Mouse (Mus musculus): ENCODE results near the gene Myo18a. TPM values are rescaled to one million over a fixed set of nuclear protein-coding genes. Genes with fewer than 3 reads are reported as not detected.

The Myo18a gene
- polyA plus RNA-seq, 1 experiment from 2014 or later = 44.1 TPM

DNA sequence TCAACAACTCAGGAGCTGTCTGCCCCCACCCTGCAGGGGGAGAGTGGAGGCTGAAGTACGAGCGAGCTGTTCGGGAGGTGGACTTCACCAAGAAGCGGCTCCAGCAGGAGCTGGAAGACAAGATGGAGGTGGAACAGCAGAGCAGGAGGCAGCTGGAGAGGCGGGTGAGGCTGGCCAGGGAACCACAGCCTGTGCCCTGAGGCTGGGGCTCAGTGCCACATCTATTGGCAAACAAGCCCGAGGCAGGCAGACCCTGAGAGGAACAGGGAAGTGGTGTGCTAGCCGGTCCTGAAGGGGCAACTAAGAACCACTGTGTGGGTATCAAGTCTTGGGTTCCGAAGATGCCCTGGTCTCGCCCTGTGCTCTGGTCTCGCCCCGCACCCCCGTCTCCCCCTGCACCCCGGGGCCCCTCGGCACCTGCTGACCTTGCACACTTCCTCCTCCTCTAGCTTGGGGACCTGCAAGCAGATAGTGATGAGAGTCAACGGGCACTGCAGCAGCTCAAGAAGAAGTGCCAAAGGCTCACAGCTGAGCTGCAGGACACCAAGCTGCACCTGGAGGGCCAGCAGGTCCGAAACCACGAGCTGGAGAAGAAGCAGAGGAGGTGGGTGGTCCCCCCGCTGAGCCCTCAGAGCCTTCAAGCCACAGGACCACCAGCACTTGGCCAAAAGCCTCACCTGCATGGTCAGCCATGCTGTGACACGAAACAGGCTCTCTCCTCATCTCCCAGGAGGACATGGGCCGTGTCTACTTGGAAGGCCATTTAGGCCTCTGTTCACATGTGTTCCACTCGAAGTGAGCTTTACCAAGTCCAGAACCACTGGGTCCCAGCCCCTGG, 80.2 kb downstream of the Myo18a start:
- ATAC-seq (ENCODE audit: low read depth) (no peak), DNase-seq (ENCODE audit: low spot score) (no peak)
- H3K9ac ChIP-seq (ENCODE audit: low read depth, low read length) = no peak overlapping the region
- no peaks in the 10 kb centered on the region for H3K4me1 ChIP-seq (ENCODE audit: control insufficient read depth, insufficient read depth, low read length)
- H3K4me3 ChIP-seq (ENCODE audit: low read depth, low read length) = no peak overlapping the region
- H3K9me3 ChIP-seq (ENCODE audit: control insufficient read depth, low read length) = no peaks in the 10 kb centered on the region
- H3K27me3 ChIP-seq (replicated peaks; ENCODE audit: control insufficient read depth, insufficient read depth, low read length) = no peaks in the 10 kb centered on the region
- no peak overlapping the region for H3K4me2 ChIP-seq (ENCODE audit: low read depth, low read length)
- WGBS = 89% methylated on average over 19 of the region's 21 CpGs
- H3K36me3 ChIP-seq (ENCODE audit: control insufficient read depth, insufficient read depth, low read length) = peaks cover 76% of the 10 kb centered on the region
- H3K27ac ChIP-seq (replicated peaks; ENCODE audit: low read depth, low read length) = no peak overlapping the region

GRCm38 (mm10) chr11:77843906-77844200, 80.8 kb downstream of the Myo18a start:
- Histone ChIP-seq H3K9me3 (ENCODE audit: control insufficient read depth, low read length) (no peaks in the 10 kb centered on the region), H3K27me3 (replicated peaks; ENCODE audit: control insufficient read depth, insufficient read depth, low read length) (no peaks in the 10 kb centered on the region), H3K27ac (replicated peaks; ENCODE audit: low read depth, low read length) (no peak overlapping the region), H3K36me3 (ENCODE audit: control insufficient read depth, insufficient read depth, low read length) (peaks cover 79% of the 10 kb centered on the region), H3K4me3 (ENCODE audit: low read depth, low read length) (no peak overlapping the region), H3K9ac (ENCODE audit: low read depth, low read length) (no peak overlapping the region), H3K4me2 (ENCODE audit: low read depth, low read length) (no peak overlapping the region), H3K4me1 (ENCODE audit: control insufficient read depth, insufficient read depth, low read length) (no peaks in the 10 kb centered on the region)
- no peak for DNase-seq (ENCODE audit: low spot score)
- no peak for ATAC-seq (ENCODE audit: low read depth)
- WGBS = 59% methylated on average over 4 of the region's 4 CpGs

GRCm38 (mm10) chr11:77847599-77848128, 84.6 kb downstream of the Myo18a start:
- no peak overlapping the region for H3K4me3 ChIP-seq (ENCODE audit: low read depth, low read length)
- H3K9ac ChIP-seq (ENCODE audit: low read depth, low read length) = no peak overlapping the region
- no peak overlapping the region for H3K27ac ChIP-seq (replicated peaks; ENCODE audit: low read depth, low read length)
- H3K9me3 ChIP-seq (ENCODE audit: control insufficient read depth, low read length) = no peaks in the 10 kb centered on the region
- no peak overlapping the region for H3K4me2 ChIP-seq (ENCODE audit: low read depth, low read length)
- 55% methylated on average over 6 of the region's 9 CpGs for WGBS
- H3K36me3 ChIP-seq (ENCODE audit: control insufficient read depth, insufficient read depth, low read length) = peaks cover 84% of the 10 kb centered on the region
- DNase-seq (ENCODE audit: low spot score) (no peak), ATAC-seq (ENCODE audit: low read depth) (no peak)
- H3K4me1 ChIP-seq (ENCODE audit: control insufficient read depth, insufficient read depth, low read length) = no peaks in the 10 kb centered on the region; the same call in none of the 2 replicates
- H3K27me3 ChIP-seq (replicated peaks; ENCODE audit: control insufficient read depth, insufficient read depth, low read length) = no peaks in the 10 kb centered on the region

DNA sequence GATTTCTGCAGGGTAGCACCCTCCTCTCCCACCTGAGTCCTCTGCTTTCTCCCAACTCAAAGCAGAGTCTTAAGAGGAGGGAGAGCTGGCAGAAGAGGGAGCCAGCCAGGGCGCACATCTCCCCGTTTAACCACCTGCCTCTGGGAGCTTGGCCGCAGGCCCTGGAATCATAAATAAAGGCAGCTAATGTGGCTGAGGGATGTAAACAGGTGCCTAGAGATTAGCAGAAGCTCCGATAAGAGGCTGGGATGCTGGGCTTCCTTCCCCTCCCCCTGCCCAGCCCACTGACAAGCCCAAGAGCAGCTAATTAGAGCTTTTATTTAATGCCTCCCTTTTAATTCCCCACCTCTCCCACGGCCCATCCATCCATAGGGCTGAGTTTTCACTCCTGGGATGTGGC, 85.1 kb downstream of the Myo18a start:
- Histone ChIP-seq H3K4me1 (ENCODE audit: control insufficient read depth, insufficient read depth, low read length) (no peaks in the 10 kb centered on the region; the same call in none of the 2 replicates), H3K36me3 (ENCODE audit: control insufficient read depth, insufficient read depth, low read length) (peaks cover 83% of the 10 kb centered on the region), H3K4me3 (ENCODE audit: low read depth, low read length) (no peak overlapping the region), H3K27ac (replicated peaks; ENCODE audit: low read depth, low read length) (no peak overlapping the region), H3K4me2 (ENCODE audit: low read depth, low read length) (no peak overlapping the region), H3K9me3 (ENCODE audit: control insufficient read depth, low read length) (no peaks in the 10 kb centered on the region), H3K27me3 (replicated peaks; ENCODE audit: control insufficient read depth, insufficient read depth, low read length) (no peaks in the 10 kb centered on the region), H3K9ac (ENCODE audit: low read depth, low read length) (no peak overlapping the region)
- no peak for ATAC-seq (ENCODE audit: low read depth)
- no peak for DNase-seq (ENCODE audit: low spot score)
- WGBS = 52% methylated on average over 5 of the region's 5 CpGs

- 67% methylated on average over 6 of the region's 7 CpGs for WGBS
- no peaks in the 10 kb centered on the region for H3K9me3 ChIP-seq (ENCODE audit: control insufficient read depth, low read length)
- H3K9ac ChIP-seq (ENCODE audit: low read depth, low read length) = no peak overlapping the region
- no peak overlapping the region for H3K27ac ChIP-seq (replicated peaks; ENCODE audit: low read depth, low read length)
- no peaks in the 10 kb centered on the region; the same call in none of the 2 replicates for H3K4me1 ChIP-seq (ENCODE audit: control insufficient read depth, insufficient read depth, low read length)
- no peak overlapping the region for H3K4me3 ChIP-seq (ENCODE audit: low read depth, low read length)
- DNase-seq (ENCODE audit: low spot score) (no peak), ATAC-seq (ENCODE audit: low read depth) (no peak)
- no peaks in the 10 kb centered on the region for H3K27me3 ChIP-seq (replicated peaks; ENCODE audit: control insufficient read depth, insufficient read depth, low read length)
- peaks cover 83% of the 10 kb centered on the region for H3K36me3 ChIP-seq (ENCODE audit: control insufficient read depth, insufficient read depth, low read length)
- no peak overlapping the region for H3K4me2 ChIP-seq (ENCODE audit: low read depth, low read length)
Measured at GRCm38 (mm10) chr11:77849151-77849550, 86.1 kb downstream of the Myo18a start.

- Histone ChIP-seq H3K9ac (ENCODE audit: low read depth, low read length) (no peak overlapping the region; the same call in 1 of the 2 replicates), H3K27ac (replicated peaks; ENCODE audit: low read depth, low read length) (peak overlapping the region; percentile 49), H3K36me3 (ENCODE audit: control insufficient read depth, insufficient read depth, low read length) (peaks cover 75% of the 10 kb centered on the region), H3K4me3 (ENCODE audit: low read depth, low read length) (no peak overlapping the region), H3K27me3 (replicated peaks; ENCODE audit: control insufficient read depth, insufficient read depth, low read length) (no peaks in the 10 kb centered on the region), H3K4me1 (ENCODE audit: control insufficient read depth, insufficient read depth, low read length) (peaks cover 5% of the 10 kb centered on the region), H3K4me2 (ENCODE audit: low read depth, low read length) (peak overlapping the region; percentile 11; the same call in 1 of the 2 replicates), H3K9me3 (ENCODE audit: control insufficient read depth, low read length) (no peaks in the 10 kb centered on the region)
- DNase-seq (ENCODE audit: low spot score) (peak; percentile 67), ATAC-seq (ENCODE audit: low read depth) (peak; percentile 60)
- WGBS = 51% methylated on average over 24 of the region's 24 CpGs
Measured at GRCm38 (mm10) chr11:77850401-77851244, 87.6 kb downstream of the Myo18a start.

DNA sequence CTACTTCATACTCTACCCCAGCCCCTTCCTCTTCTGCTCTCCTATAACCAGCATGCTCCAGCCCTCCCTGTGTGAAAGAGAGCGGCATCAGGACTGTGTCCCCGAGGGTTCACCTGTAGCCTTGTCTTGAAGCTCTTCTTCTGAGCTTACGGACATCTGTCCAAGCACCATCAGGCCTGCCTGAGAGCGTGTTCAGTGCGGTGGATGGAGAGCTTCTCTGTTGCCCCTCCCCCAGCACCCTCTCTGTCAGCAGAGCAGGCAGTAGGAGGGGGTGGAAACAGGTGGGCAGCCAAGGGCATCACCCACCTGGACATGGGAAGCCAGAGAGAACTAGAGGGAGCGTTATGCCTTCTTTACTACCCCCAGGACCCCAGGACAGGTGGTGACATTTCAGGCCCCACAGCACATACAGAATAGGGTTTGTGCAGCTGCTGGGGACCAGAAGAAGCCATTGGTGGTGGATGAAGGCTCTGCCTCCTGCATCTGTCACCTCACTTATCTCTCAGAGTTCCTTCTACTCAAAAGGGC, 88.5 kb downstream of the Myo18a start:
- DNase-seq (ENCODE audit: low spot score) = no peak
- H3K9ac ChIP-seq (ENCODE audit: low read depth, low read length) = no peak overlapping the region
- H3K4me3 ChIP-seq (ENCODE audit: low read depth, low read length) = no peak overlapping the region
- H3K4me2 ChIP-seq (ENCODE audit: low read depth, low read length) = no peak overlapping the region
- H3K27ac ChIP-seq (replicated peaks; ENCODE audit: low read depth, low read length) = peak overlapping the region; percentile 49; the same call in 1 of the 2 replicates
- no peak for ATAC-seq (ENCODE audit: low read depth)
- WGBS = 77% methylated on average over 6 of the region's 6 CpGs
- peaks cover 66% of the 10 kb centered on the region for H3K36me3 ChIP-seq (ENCODE audit: control insufficient read depth, insufficient read depth, low read length)
- H3K9me3 ChIP-seq (ENCODE audit: control insufficient read depth, low read length) = no peaks in the 10 kb centered on the region
- no peaks in the 10 kb centered on the region for H3K27me3 ChIP-seq (replicated peaks; ENCODE audit: control insufficient read depth, insufficient read depth, low read length)
- H3K4me1 ChIP-seq (ENCODE audit: control insufficient read depth, insufficient read depth, low read length) = peaks cover 5% of the 10 kb centered on the region

DNA sequence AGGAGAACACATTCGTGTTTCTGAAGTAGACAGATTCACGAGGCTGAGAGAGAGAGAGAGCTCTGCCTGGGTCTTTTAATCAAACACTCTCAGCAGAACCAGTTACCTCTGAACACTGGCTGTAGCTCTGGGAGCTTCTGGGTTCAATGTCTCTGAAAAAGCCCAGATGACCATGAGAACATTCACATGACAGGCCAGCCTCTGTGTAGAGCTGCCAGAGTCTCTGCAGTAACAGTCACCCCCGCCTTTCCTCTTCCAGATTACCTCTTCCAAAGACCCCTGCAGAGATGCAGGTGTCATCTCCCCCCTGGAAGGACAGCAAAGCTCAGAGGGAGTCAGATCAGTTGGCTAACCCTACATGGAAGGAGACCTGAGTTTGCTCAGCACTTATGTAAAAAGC, 89.1 kb downstream of the Myo18a start:
- Histone ChIP-seq H3K36me3 (ENCODE audit: control insufficient read depth, insufficient read depth, low read length) (peaks cover 61% of the 10 kb centered on the region), H3K9me3 (ENCODE audit: control insufficient read depth, low read length) (no peaks in the 10 kb centered on the region), H3K27ac (replicated peaks; ENCODE audit: low read depth, low read length) (no peak overlapping the region), H3K4me2 (ENCODE audit: low read depth, low read length) (no peak overlapping the region), H3K9ac (ENCODE audit: low read depth, low read length) (no peak overlapping the region), H3K4me3 (ENCODE audit: low read depth, low read length) (no peak overlapping the region), H3K27me3 (replicated peaks; ENCODE audit: control insufficient read depth, insufficient read depth, low read length) (no peaks in the 10 kb centered on the region), H3K4me1 (ENCODE audit: control insufficient read depth, insufficient read depth, low read length) (peaks cover 5% of the 10 kb centered on the region)
- no peak for DNase-seq (ENCODE audit: low spot score)
- 60% methylated on average over 3 of the region's 3 CpGs for WGBS
- ATAC-seq (ENCODE audit: low read depth) = no peak
